Mouse (Mus musculus): ENCODE data around the gene Ldhd. TPM values are rescaled to one million over a fixed set of nuclear protein-coding genes. Genes with fewer than 3 reads are reported as not detected.

Gene Ldhd
- total and polyA plus RNA-seq, 3 experiments = 0.08 TPM; not detected in 2

DNA sequence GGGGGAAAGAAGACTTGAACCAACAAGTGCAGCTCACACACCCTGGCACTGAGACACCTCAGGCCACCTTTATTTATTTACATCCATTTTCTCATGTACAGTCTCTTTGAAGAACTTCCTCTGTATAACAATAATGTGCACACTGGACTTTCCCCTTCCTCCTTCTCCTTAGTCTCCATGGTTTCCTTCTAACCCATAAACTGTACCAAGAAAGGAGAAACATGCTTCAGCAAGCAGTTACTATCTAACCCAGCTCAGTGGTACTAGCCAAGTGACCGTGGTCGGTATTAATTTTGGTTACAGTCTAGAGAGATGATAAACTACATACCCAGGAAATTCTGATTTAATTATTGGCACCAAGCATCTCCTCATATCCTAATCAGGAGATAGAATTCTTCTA is 23.4 kb upstream of the Ldhd start:
- no peak overlapping the region for H3K4me3 ChIP-seq (replicated peaks in 1 of 3; ENCODE audit: low read depth in 2 of 3, low read length in 2 of 3, poor library complexity in 1 of 3)
- no peaks in the 10 kb centered on the region for H3K27me3 ChIP-seq (replicated peaks)
- H3K9ac ChIP-seq (ENCODE audit: insufficient read depth, low read depth) = no peak overlapping the region
- H3K79me2 ChIP-seq (replicated peaks; ENCODE audit: control insufficient read depth, extremely low read depth, insufficient read depth, poor library complexity, severe bottlenecking) = no peaks in the 10 kb centered on the region; the same call in none of the 2 replicates
- no peaks in the 10 kb centered on the region for H3K9me3 ChIP-seq (replicated peaks; ENCODE audit: low read length)
- H3K27ac ChIP-seq (ENCODE audit: insufficient read depth, low read depth) = no peak overlapping the region
- dilution Hi-C loops (cut with MboI; ENCODE audit: extremely low pct_ligation_motif_present, extremely low pct_unique_long_range_greater_than_20kb, low sequenced_read_pairs) = no loop called here
- DNase-seq (ENCODE audit: extremely low read depth) = no peak
- TF ChIP-seq ZMIZ1 (IDR thresholded peaks at IDR 0.05; ENCODE audit: low read depth, low read length) (no peak), PAX5 (IDR thresholded peaks at IDR 0.05; ENCODE audit: low read length) (no peak), POLR2A (IDR thresholded peaks at IDR 0.05; ENCODE audit: low read depth, low read length) (no peak), RCOR1 (conservative IDR thresholded peaks at IDR 0.05; ENCODE audit: low read depth, low read length) (no peak), GABPA (IDR thresholded peaks at IDR 0.05; ENCODE audit: insufficient replicate concordance, low read depth, low read length) (no peak), ETS1 (conservative IDR thresholded peaks at IDR 0.05; ENCODE audit: low read depth, low read length) (no peak), USF1 (IDR thresholded peaks at IDR 0.05; ENCODE audit: low read depth, low read length) (no peak), MXI1 (IDR thresholded peaks at IDR 0.05; ENCODE audit: low read depth, low read length) (no peak), JUND (conservative IDR thresholded peaks at IDR 0.05; ENCODE audit: low read depth, low read length) (no peak), JUN (IDR thresholded peaks at IDR 0.05; ENCODE audit: insufficient read depth, low read depth, low read length) (no peak)
- in situ Hi-C loops (cut with MboI; ENCODE audit: low pct_ligation_motif_present, low pct_unique_long_range_greater_than_20kb, low sequenced_read_pairs) = no loop called here
- H3K4me1 ChIP-seq (ENCODE audit: control insufficient read depth in 1 of 2, insufficient read depth in 2 of 2) = peaks cover 0 to 42% of the 10 kb centered on the region in 2 experiments; a peak in 3 of 4 replicates
- H3K4me2 ChIP-seq (ENCODE audit: insufficient read depth, low read depth, poor library complexity, severe bottlenecking) = no peak overlapping the region
- H3K36me3 ChIP-seq (replicated peaks in 1 of 2; ENCODE audit: control insufficient read depth in 1 of 2, insufficient read depth in 1 of 2, low read length in 1 of 2) = peaks cover 0 to 2% of the 10 kb centered on the region in 2 experiments

- peaks cover 6% of the 10 kb centered on the region for H3K79me2 ChIP-seq (replicated peaks; ENCODE audit: control insufficient read depth, extremely low read depth, insufficient read depth, poor library complexity, severe bottlenecking)
- in situ Hi-C loops (cut with MboI; ENCODE audit: low pct_ligation_motif_present, low pct_unique_long_range_greater_than_20kb, low sequenced_read_pairs) = no loop called here
- peaks cover 0 to 33% of the 10 kb centered on the region in 2 experiments; a peak in 3 of 4 replicates for H3K4me1 ChIP-seq (ENCODE audit: control insufficient read depth in 1 of 2, insufficient read depth in 2 of 2)
- peaks cover 0 to 6% of the 10 kb centered on the region in 2 experiments for H3K36me3 ChIP-seq (replicated peaks in 1 of 2; ENCODE audit: control insufficient read depth in 1 of 2, insufficient read depth in 1 of 2, low read length in 1 of 2)
- no peak overlapping the region for H3K9ac ChIP-seq (ENCODE audit: insufficient read depth, low read depth)
- TF ChIP-seq SIN3A (IDR thresholded peaks at IDR 0.05; ENCODE audit: low read length) (no peak), NELFE (IDR thresholded peaks at IDR 0.05; ENCODE audit: low read depth, low read length) (no peak), JUN (IDR thresholded peaks at IDR 0.05; ENCODE audit: insufficient read depth, low read depth, low read length) (no peak), ETS1 (conservative IDR thresholded peaks at IDR 0.05; ENCODE audit: low read depth, low read length) (no peak), CHD1 (IDR thresholded peaks at IDR 0.05; ENCODE audit: low read depth, low read length) (no peak), RAD21 (IDR thresholded peaks at IDR 0.05; ENCODE audit: low read depth, low read length) (no peak), ZNF384 (IDR thresholded peaks at IDR 0.05; ENCODE audit: low read depth, low read length) (no peak), MAFK (IDR thresholded peaks at IDR 0.05; ENCODE audit: insufficient replicate concordance, low read length) (no peak), MEF2A (IDR thresholded peaks at IDR 0.05; ENCODE audit: borderline replicate concordance, low read depth, low read length) (no peak), IRF4 (IDR thresholded peaks at IDR 0.05; ENCODE audit: low read depth, low read length) (no peak), E2F4 (IDR thresholded peaks at IDR 0.05; ENCODE audit: insufficient replicate concordance, low read depth, low read length) (no peak), USF2 (conservative IDR thresholded peaks at IDR 0.05; ENCODE audit: low read depth, low read length) (no peak), ZKSCAN1 (IDR thresholded peaks at IDR 0.05; ENCODE audit: borderline replicate concordance, low read depth, low read length) (no peak), POLR2AphosphoS2 (IDR thresholded peaks at IDR 0.05; ENCODE audit: low read depth, low read length) (no peak), MAX (IDR thresholded peaks at IDR 0.05; ENCODE audit: low read length) (no peak), MXI1 (IDR thresholded peaks at IDR 0.05; ENCODE audit: low read depth, low read length) (no peak), ZMIZ1 (IDR thresholded peaks at IDR 0.05; ENCODE audit: low read depth, low read length) (no peak), SMC3 (IDR thresholded peaks at IDR 0.05; ENCODE audit: low read depth, low read length) (no peak)
- H3K9me3 ChIP-seq (replicated peaks; ENCODE audit: low read length) = no peaks in the 10 kb centered on the region
- H3K4me2 ChIP-seq (ENCODE audit: insufficient read depth, low read depth, poor library complexity, severe bottlenecking) = no peak overlapping the region
- dilution Hi-C loops (cut with MboI; ENCODE audit: extremely low pct_ligation_motif_present, extremely low pct_unique_long_range_greater_than_20kb, low sequenced_read_pairs) = no loop called here
- H3K27ac ChIP-seq (ENCODE audit: insufficient read depth, low read depth) = no peak overlapping the region
- no peak overlapping the region for H3K4me3 ChIP-seq (replicated peaks in 1 of 3; ENCODE audit: low read depth in 2 of 3, low read length in 2 of 3, poor library complexity in 1 of 3)
- no peak for DNase-seq (ENCODE audit: extremely low read depth)
- H3K27me3 ChIP-seq (replicated peaks) = no peaks in the 10 kb centered on the region
These were observed 20.5 kb upstream of the Ldhd start for GRCm38 (mm10) chr8:111650651-111651050.

Data from CH12.LX (cell line).